Mouse (Mus musculus) G1E (cell line): ENCODE results near the gene Slc37a1.

ENCODE experiments used
- CTCF ChIP-seq: IDR thresholded peaks from 2 replicates; pipeline ENCODE4 v1.5.1; 2012; ENCODE audit warnings: low read depth, low read length, inconsistent platforms, mixed read lengths
- GATA1 ChIP-seq: IDR thresholded peaks from 2 replicates; pipeline ENCODE4 v1.6.1; 2012; ENCODE audit warnings: borderline replicate concordance, low read length, inconsistent platforms, mixed read lengths
- GATA2 ChIP-seq: IDR thresholded peaks from 2 replicates; pipeline ENCODE4 v1.6.1; 2012; ENCODE audit warnings: low read depth, low read length, inconsistent platforms, borderline replicate concordance
- POLR2AphosphoS5 ChIP-seq: IDR thresholded peaks from 2 replicates; pipeline ENCODE4 v1.6.1; 2012; ENCODE audit warnings: low read depth, low read length, inconsistent platforms; ENCODE audit not compliant: insufficient replicate concordance
- TAL1 ChIP-seq: conservative IDR thresholded peaks from 2 replicates; pipeline ENCODE4 v1.6.1; 2012; ENCODE audit warnings: low read depth, low read length, inconsistent platforms, mixed read lengths

GRCm38 (mm10) chr17:31385671-31386665 is 99.4 kb downstream of the Slc37a1 start, which contains the start of gene Pde9a:
- TF ChIP-seq GATA1 (no peak), CTCF (no peak), TAL1 (no peak), GATA2 (no peak), POLR2AphosphoS5 (no peak)
